Mouse (Mus musculus): Measurements from ENCODE around the gene Trim80. TPM values are rescaled to one million over a fixed set of nuclear protein-coding genes. Genes with fewer than 3 reads are reported as not detected.
"Not testable (repeated sequence)": the region's sequence is repeated elsewhere in the genome, so short reads cannot be mapped to it uniquely, and the experiment has no call there.

The Trim80 gene
- polyA plus RNA-seq, 1 experiment from 2014 or later: not detected

DNA sequence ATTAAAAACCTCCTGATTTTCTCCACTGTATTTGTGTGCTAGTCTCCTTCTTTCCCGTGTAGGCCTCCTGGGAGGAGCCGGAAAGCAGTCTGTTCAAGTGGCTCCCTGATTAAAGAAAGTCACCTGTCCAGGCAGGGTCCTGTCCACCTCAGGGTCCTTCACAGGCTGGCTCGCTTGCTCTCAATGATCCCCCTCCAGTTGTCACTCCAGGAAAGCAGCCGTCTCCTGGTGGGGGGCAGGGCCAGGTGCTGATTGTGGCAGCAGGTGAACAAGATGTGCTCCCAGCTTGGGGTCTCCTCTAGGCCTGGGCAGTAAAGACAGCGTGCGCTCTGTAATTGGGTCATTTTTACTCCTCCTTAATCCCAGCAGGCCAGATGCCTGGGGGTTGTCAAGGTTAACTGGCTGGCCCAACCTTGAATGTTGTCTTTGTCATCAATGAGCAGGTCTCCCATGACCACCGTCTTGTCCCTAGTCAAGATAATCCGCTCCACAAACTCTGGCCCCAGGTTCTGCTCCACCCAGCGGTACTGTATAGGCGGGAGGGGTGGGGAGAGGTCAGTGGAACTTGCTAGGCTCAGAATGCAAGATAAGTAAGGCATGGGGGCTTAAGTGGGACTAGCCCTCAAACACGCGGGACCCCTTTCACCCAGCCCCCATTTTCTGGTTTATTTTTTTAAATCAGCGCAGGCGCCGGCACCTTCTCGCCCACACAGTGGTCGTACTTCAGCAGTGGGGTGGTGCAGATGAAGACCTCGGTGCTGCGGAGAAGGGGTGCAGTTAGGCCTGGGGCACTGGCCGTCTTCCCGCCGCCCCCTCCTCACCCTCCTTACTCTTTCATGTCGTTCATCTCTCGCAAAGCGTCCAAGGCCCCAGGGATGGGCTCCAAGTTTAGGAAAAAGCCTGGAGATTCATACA is 50.4 kb downstream of the Trim80 start:
- peak overlapping the region; percentile 69 for H3K4me3 ChIP-seq
- H3K4me2 ChIP-seq (replicated peaks): peak overlapping the region; percentile 85
- no peak overlapping the region for H3K27ac ChIP-seq
- ATAC-seq (ENCODE audit: low FRiP score, low read depth): peak; percentile 57
- H3K9me3 ChIP-seq: no peaks in the 10 kb centered on the region
- peaks cover 20% of the 10 kb centered on the region for H3K36me3 ChIP-seq
- peak overlapping the region; percentile 62 for H3K9ac ChIP-seq
- 28% methylated on average over 25 of the region's 25 CpGs for WGBS
- peaks cover 18% of the 10 kb centered on the region for H3K4me1 ChIP-seq
- no peaks in the 10 kb centered on the region for H3K27me3 ChIP-seq (replicated peaks)

DNA sequence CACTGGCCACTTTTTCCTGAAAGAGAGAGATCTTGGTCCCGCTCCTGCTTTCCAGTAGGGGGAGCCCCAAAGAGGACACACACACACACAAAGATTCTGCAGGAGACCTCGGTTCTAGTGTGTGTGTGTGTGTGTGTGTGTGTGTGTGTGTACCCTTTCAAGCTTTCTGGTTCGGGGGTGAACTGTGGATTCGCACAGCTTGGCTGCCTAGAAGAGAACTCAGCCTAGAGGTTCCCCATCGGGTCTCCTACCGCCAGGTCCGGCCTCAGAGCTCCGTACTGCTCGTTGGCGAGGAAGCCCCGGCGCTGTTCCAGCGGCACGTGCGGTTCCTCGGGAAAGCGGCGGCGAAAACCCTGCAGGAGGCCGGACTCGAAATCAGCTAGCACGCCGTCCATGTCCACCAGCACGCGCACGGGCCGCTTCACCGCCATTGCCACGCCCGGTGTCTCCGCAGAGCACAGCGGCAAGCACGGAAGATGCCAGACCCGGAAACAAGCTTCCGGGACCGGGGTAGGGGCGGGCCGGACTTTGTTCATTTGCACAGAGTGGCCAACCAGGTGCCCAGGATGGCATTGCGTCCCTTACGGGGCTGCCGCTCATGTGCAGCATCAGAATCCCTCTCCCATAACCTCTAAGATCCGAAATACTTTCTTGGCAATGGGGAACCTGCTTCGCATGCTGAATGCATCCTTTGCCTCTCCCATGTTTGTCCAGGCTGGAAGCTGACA is 51.2 kb downstream of the Trim80 start, which contains the start of gene Nt5c:
Gene Nt5c, minus strand, starts transcription at position 507 of the 728 bp plus-strand sequence.
- Histone ChIP-seq H3K4me1 (peaks cover 18% of the 10 kb centered on the region), H3K9ac (peak within 1 kb of the TSS; percentile 62), H3K9me3 (no peaks in the 10 kb centered on the region), H3K27me3 (replicated peaks) (no peaks in the 10 kb centered on the region), H3K4me3 (peak within 1 kb of the TSS; percentile 69), H3K27ac (0 out of 2 replicates have a peak within 1 kb of the TSS, but pooled peaks have one; percentile 20), H3K36me3 (peaks cover 15% of the 10 kb centered on the region), H3K4me2 (replicated peaks) (peak within 1 kb of the TSS; percentile 85)
- ATAC-seq (ENCODE audit: low FRiP score, low read depth): peak; percentile 93
- WGBS: under 1% methylated on average over 43 of the region's 43 CpGs

DNA sequence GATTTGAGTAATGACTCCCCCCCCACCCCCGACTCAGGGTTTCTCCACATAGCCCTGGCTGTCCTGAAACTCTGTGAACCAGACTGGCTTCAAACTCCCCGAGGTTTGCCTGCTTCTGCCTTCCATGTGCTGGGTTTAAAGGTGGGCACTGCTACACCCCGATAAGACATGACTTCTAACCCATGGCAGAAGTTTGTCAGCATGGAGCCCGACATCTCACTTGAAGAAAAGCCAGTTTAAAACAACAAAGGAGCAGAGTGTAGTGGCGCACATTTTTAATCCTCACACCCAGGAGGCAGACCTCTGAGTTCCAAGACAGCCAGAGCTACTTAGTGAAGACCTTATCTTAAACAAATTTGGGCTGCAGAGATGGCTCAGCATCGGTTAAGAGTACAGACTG is 52.0 kb downstream of the Trim80 start:
- no peak overlapping the region for H3K4me3 ChIP-seq
- H3K27me3 ChIP-seq (replicated peaks): no peaks in the 10 kb centered on the region
- no peaks in the 10 kb centered on the region for H3K9me3 ChIP-seq
- H3K9ac ChIP-seq: peak overlapping the region; percentile 62; the same call in 1 of the 2 replicates
- peaks cover 21% of the 10 kb centered on the region for H3K36me3 ChIP-seq
- ATAC-seq (ENCODE audit: low FRiP score, low read depth): no peak
- H3K4me1 ChIP-seq: peaks cover 18% of the 10 kb centered on the region
- peak overlapping the region; percentile 85 for H3K4me2 ChIP-seq (replicated peaks)
- WGBS: 45% methylated on average over 6 of the region's 6 CpGs
- H3K27ac ChIP-seq: no peak overlapping the region

DNA sequence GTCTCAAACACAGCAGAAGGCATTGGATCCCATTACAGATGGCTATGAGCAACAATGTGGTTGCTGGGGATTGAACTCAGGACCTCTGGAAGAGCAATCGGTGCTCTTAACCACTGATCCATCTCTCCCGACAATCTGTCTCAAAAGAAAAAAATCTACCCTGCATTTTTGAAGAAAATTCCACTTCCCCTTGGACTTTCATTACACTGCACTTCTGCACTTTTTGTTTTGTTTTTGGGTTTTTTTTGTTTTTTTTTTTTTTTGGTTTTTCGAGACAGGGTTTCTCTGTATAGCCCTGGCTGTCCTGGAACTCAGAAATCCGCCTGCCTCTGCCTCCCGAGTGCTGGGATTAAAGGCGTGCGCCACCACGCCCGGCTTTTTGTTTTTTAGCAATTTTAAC is 56.2 kb downstream of the Trim80 start:
- not testable (repeated sequence) for H3K4me3 ChIP-seq; H3K27me3 ChIP-seq (replicated peaks); H3K27ac ChIP-seq; ATAC-seq (ENCODE audit: low FRiP score, low read depth); H3K9me3 ChIP-seq; H3K4me1 ChIP-seq; H3K4me2 ChIP-seq (replicated peaks); H3K9ac ChIP-seq
- WGBS: 93% methylated on average over 9 of the region's 9 CpGs
- H3K36me3 ChIP-seq: peaks cover 48% of the 10 kb centered on the region

Small RNAs within 50 kb of the gene (microRNA-seq; reads per million reads assigned to microRNA genes)
- not detected for gene Mir3968

Other genes starting within 250 kb of the Trim80 start
- 0.96 and 1.0 TPM in 2 replicates for gene Grin2c, start 173.3 kb upstream of the Trim80 start, polyA plus RNA-seq (2016; fragmentation: Nextera tagmentation; extraction: Ambion mirVana)
- gene Fdxr, start 163.5 kb upstream of the Trim80 start, polyA plus RNA-seq (2016; fragmentation: Nextera tagmentation; extraction: Ambion mirVana): 16.4 and 18.9 TPM in 2 replicates
- gene Fads6, start 142.9 kb upstream of the Trim80 start, polyA plus RNA-seq (2016; fragmentation: Nextera tagmentation; extraction: Ambion mirVana): 0.34 and 0.46 TPM in 2 replicates
- gene Otop2, start 133.4 kb upstream of the Trim80 start, polyA plus RNA-seq (2016; fragmentation: Nextera tagmentation; extraction: Ambion mirVana): not detected in 2 replicates
- gene Ush1g, start 118.5 kb upstream of the Trim80 start, polyA plus RNA-seq (2016; fragmentation: Nextera tagmentation; extraction: Ambion mirVana): 0.08 and 0.28 TPM in 2 replicates
- 0.55 and 0.59 TPM in 2 replicates for gene Otop3, start 105.8 kb upstream of the Trim80 start, polyA plus RNA-seq (2016; fragmentation: Nextera tagmentation; extraction: Ambion mirVana)
- gene Hid1, start 72.8 kb upstream of the Trim80 start, polyA plus RNA-seq (2016; fragmentation: Nextera tagmentation; extraction: Ambion mirVana): 28.9 and 30.3 TPM in 2 replicates
- gene Cdr2l, start 58.6 kb upstream of the Trim80 start, polyA plus RNA-seq (2016; fragmentation: Nextera tagmentation; extraction: Ambion mirVana): 30.0 and 30.1 TPM in 2 replicates
- gene Mrpl58, start 36.8 kb upstream of the Trim80 start, polyA plus RNA-seq (2016; fragmentation: Nextera tagmentation; extraction: Ambion mirVana): 193 and 199 TPM in 2 replicates
- gene Atp5h, start 20.6 kb upstream of the Trim80 start, polyA plus RNA-seq (2016; fragmentation: Nextera tagmentation; extraction: Ambion mirVana): 890 and 895 TPM in 2 replicates
- gene Kctd2, start 20.4 kb upstream of the Trim80 start, polyA plus RNA-seq (2016; fragmentation: Nextera tagmentation; extraction: Ambion mirVana): 29.7 and 29.9 TPM in 2 replicates
- gene Slc16a5, start 21.9 kb downstream of the Trim80 start, polyA plus RNA-seq (2016; fragmentation: Nextera tagmentation; extraction: Ambion mirVana): 0.09 and 0.14 TPM in 2 replicates
- 12.9 and 13.1 TPM in 2 replicates for gene Armc7, start 35.1 kb downstream of the Trim80 start, polyA plus RNA-seq (2016; fragmentation: Nextera tagmentation; extraction: Ambion mirVana)
- gene Nt5c, start 51.3 kb downstream of the Trim80 start, polyA plus RNA-seq (2016; fragmentation: Nextera tagmentation; extraction: Ambion mirVana): 84.8 and 87.1 TPM in 2 replicates
- gene Jpt1, start 73.8 kb downstream of the Trim80 start, polyA plus RNA-seq (2016; fragmentation: Nextera tagmentation; extraction: Ambion mirVana): 999 and 1,042 TPM in 2 replicates
- 1,184 and 1,219 TPM in 2 replicates for gene Sumo2, start 95.7 kb downstream of the Trim80 start, polyA plus RNA-seq (2016; fragmentation: Nextera tagmentation; extraction: Ambion mirVana)
- 141 and 143 TPM in 2 replicates for gene Nup85, start 123.9 kb downstream of the Trim80 start, polyA plus RNA-seq (2016; fragmentation: Nextera tagmentation; extraction: Ambion mirVana)
- 85.2 and 90.2 TPM in 2 replicates for gene Mrps7, start 163.4 kb downstream of the Trim80 start, polyA plus RNA-seq (2016; fragmentation: Nextera tagmentation; extraction: Ambion mirVana)
- gene Gga3, start 163.5 kb downstream of the Trim80 start, polyA plus RNA-seq (2016; fragmentation: Nextera tagmentation; extraction: Ambion mirVana): 33.7 and 38.5 TPM in 2 replicates
- 11.6 and 12.5 TPM in 2 replicates for gene Mif4gd, start 172.4 kb downstream of the Trim80 start, polyA plus RNA-seq (2016; fragmentation: Nextera tagmentation; extraction: Ambion mirVana)
- 27.5 and 28.2 TPM in 2 replicates for gene Slc25a19, start 187.8 kb downstream of the Trim80 start, polyA plus RNA-seq (2016; fragmentation: Nextera tagmentation; extraction: Ambion mirVana)

Measured in neural tube, embryonic 12.5 days (tissue).